Mouse (Mus musculus): ENCODE measurements around the gene B4galt2. TPM values are rescaled to one million over a fixed set of nuclear protein-coding genes. Genes with fewer than 3 reads are reported as not detected.

The B4galt2 gene
- polyA plus RNA-seq, 1 experiment from 2014 or later: 73.6 TPM

GRCm38 (mm10) chr4:117831920-117832691, 51.2 kb downstream of the B4galt2 start:
- ATAC-seq (ENCODE audit: low read depth): no peak
- Histone ChIP-seq H3K4me3 (ENCODE audit: low read depth, low read length) (no peak overlapping the region), H3K9ac (replicated peaks; ENCODE audit: low read depth, low read length) (no peak overlapping the region), H3K36me3 (ENCODE audit: control insufficient read depth, insufficient read depth, low read length) (no peaks in the 10 kb centered on the region), H3K27ac (ENCODE audit: low read depth, low read length) (no peak overlapping the region), H3K27me3 (ENCODE audit: control insufficient read depth, insufficient read depth, low read length) (no peaks in the 10 kb centered on the region), H3K4me2 (ENCODE audit: low read depth, low read length) (no peak overlapping the region), H3K4me1 (ENCODE audit: control insufficient read depth, insufficient read depth, low read length) (peaks cover 7% of the 10 kb centered on the region), H3K9me3 (ENCODE audit: control insufficient read depth, low read length) (no peaks in the 10 kb centered on the region)
- WGBS: 78% methylated on average over 9 of the region's 9 CpGs

DNA sequence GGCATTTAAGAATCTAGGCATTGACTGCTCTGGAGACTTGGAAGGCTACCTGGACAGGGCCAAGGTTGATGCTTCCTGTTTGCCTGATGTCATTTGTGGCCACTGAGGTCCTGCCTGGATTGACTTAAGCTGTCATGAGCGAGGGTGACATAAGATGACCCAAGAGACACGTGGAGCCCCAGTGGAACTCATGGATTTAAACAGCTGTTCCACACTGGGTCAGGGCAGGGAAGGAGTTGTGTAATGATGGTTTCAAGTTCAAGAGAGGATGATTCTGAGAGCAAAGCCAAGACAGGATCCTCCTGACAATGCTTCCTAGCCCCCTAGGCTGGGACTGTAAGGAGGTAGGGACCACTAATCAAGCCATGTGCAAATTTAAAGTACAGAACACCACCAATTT, 51.8 kb downstream of the B4galt2 start:
- Histone ChIP-seq H3K9ac (replicated peaks; ENCODE audit: low read depth, low read length) (no peak overlapping the region), H3K36me3 (ENCODE audit: control insufficient read depth, insufficient read depth, low read length) (no peaks in the 10 kb centered on the region), H3K9me3 (ENCODE audit: control insufficient read depth, low read length) (no peaks in the 10 kb centered on the region), H3K4me3 (ENCODE audit: low read depth, low read length) (no peak overlapping the region), H3K4me2 (ENCODE audit: low read depth, low read length) (no peak overlapping the region), H3K27me3 (ENCODE audit: control insufficient read depth, insufficient read depth, low read length) (no peaks in the 10 kb centered on the region), H3K4me1 (ENCODE audit: control insufficient read depth, insufficient read depth, low read length) (peaks cover 7% of the 10 kb centered on the region), H3K27ac (ENCODE audit: low read depth, low read length) (no peak overlapping the region)
- 77% methylated on average over 2 of the region's 2 CpGs for WGBS
- ATAC-seq (ENCODE audit: low read depth): no peak

- H3K4me1 ChIP-seq (ENCODE audit: control insufficient read depth, insufficient read depth, low read length): peaks cover 7% of the 10 kb centered on the region
- H3K4me2 ChIP-seq (ENCODE audit: low read depth, low read length): no peak overlapping the region
- 92% methylated on average over 9 of the region's 9 CpGs for WGBS
- H3K36me3 ChIP-seq (ENCODE audit: control insufficient read depth, insufficient read depth, low read length): no peaks in the 10 kb centered on the region
- H3K27ac ChIP-seq (ENCODE audit: low read depth, low read length): no peak overlapping the region
- no peak overlapping the region for H3K9ac ChIP-seq (replicated peaks; ENCODE audit: low read depth, low read length)
- H3K9me3 ChIP-seq (ENCODE audit: control insufficient read depth, low read length): no peaks in the 10 kb centered on the region
- H3K4me3 ChIP-seq (ENCODE audit: low read depth, low read length): no peak overlapping the region
- H3K27me3 ChIP-seq (ENCODE audit: control insufficient read depth, insufficient read depth, low read length): no peaks in the 10 kb centered on the region
- no peak for ATAC-seq (ENCODE audit: low read depth)
Measured at GRCm38 (mm10) chr4:117830801-117831200, 52.5 kb downstream of the B4galt2 start.

DNA sequence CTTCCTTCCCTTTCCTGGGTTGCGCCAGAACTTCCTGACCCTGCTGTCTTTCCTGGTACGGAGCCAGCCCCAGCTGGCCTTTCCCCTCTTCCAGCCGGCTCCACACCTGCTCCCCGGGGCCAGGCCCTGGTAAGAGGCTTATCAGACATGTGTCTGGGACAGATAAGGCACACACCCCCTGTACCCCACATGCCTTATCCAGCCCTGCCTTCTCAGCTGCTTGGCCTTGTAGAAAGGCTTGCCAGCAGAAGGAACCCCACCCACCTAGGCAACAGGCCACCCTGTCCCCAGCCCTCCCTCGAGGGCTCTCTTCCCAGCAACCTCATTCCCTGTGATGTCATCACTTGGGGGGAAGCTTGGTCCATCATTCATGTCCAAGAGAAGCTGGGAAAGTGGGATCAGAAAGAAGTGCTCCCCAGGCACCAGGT, 53.1 kb downstream of the B4galt2 start:
- H3K9ac ChIP-seq (replicated peaks; ENCODE audit: low read depth, low read length): no peak overlapping the region
- WGBS: 24% methylated on average over 4 of the region's 5 CpGs
- H3K4me1 ChIP-seq (ENCODE audit: control insufficient read depth, insufficient read depth, low read length): peaks cover 7% of the 10 kb centered on the region
- no peaks in the 10 kb centered on the region for H3K9me3 ChIP-seq (ENCODE audit: control insufficient read depth, low read length)
- no peaks in the 10 kb centered on the region for H3K27me3 ChIP-seq (ENCODE audit: control insufficient read depth, insufficient read depth, low read length)
- no peak overlapping the region for H3K27ac ChIP-seq (ENCODE audit: low read depth, low read length)
- no peak overlapping the region for H3K4me2 ChIP-seq (ENCODE audit: low read depth, low read length)
- H3K36me3 ChIP-seq (ENCODE audit: control insufficient read depth, insufficient read depth, low read length): no peaks in the 10 kb centered on the region
- H3K4me3 ChIP-seq (ENCODE audit: low read depth, low read length): no peak overlapping the region
- ATAC-seq (ENCODE audit: low read depth): peak; percentile 31; the same call in 1 of the 2 replicates

DNA sequence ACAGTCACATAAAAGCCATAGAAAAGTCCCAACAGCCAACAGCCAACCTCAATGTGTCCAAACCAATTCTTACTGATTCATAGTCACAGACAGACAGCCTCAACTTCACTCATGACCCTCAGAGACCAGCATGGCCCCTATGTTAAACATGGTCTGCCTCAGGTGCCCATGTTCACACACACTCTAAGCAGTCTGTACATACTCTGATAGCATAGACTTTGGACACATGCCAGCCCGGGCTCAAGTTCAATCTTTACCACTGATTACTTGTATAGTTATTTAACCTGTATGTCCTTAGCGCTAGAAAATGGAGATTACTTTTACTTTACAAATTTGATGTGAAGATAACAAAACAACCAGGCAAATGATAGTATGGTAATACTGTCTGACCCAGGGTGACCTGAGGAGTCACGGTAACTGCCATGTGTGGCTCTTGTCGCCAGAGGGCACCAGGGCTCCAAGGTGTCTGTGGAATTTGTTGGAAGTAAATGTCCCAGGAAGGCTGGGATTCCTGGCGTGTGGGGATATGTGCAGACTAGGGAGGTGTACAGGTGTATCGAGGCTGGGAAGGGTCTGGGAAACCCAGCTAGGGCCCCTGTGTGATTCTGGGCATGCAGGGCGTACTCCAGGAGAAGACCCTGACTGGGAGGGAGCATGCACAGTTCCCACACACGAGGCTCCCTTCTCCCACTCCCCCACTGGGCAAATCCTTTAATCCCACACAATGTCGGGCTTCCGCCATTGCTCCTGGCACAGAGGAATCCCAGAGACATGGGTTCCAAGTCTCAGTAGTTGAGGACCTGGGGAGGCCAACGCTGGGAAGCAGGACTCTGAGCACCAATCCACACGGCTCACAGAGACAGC, 53.8 kb downstream of the B4galt2 start:
- no peak overlapping the region for H3K4me2 ChIP-seq (ENCODE audit: low read depth, low read length)
- no peaks in the 10 kb centered on the region for H3K36me3 ChIP-seq (ENCODE audit: control insufficient read depth, insufficient read depth, low read length)
- ATAC-seq (ENCODE audit: low read depth): peak; percentile 52
- H3K4me1 ChIP-seq (ENCODE audit: control insufficient read depth, insufficient read depth, low read length): peaks cover 3% of the 10 kb centered on the region
- H3K4me3 ChIP-seq (ENCODE audit: low read depth, low read length): no peak overlapping the region
- H3K9me3 ChIP-seq (ENCODE audit: control insufficient read depth, low read length): no peaks in the 10 kb centered on the region
- H3K27ac ChIP-seq (ENCODE audit: low read depth, low read length): no peak overlapping the region
- 9% methylated on average over 12 of the region's 12 CpGs for WGBS
- no peaks in the 10 kb centered on the region for H3K27me3 ChIP-seq (ENCODE audit: control insufficient read depth, insufficient read depth, low read length)
- H3K9ac ChIP-seq (replicated peaks; ENCODE audit: low read depth, low read length): no peak overlapping the region

- no peak overlapping the region for H3K27ac ChIP-seq (ENCODE audit: low read depth, low read length)
- H3K4me3 ChIP-seq (ENCODE audit: low read depth, low read length): no peak overlapping the region
- H3K4me2 ChIP-seq (ENCODE audit: low read depth, low read length): no peak overlapping the region
- H3K36me3 ChIP-seq (ENCODE audit: control insufficient read depth, insufficient read depth, low read length): no peaks in the 10 kb centered on the region
- ATAC-seq (ENCODE audit: low read depth): no peak
- WGBS: 77% methylated on average over 8 of the region's 8 CpGs
- no peaks in the 10 kb centered on the region; the same call in 1 of the 2 replicates for H3K4me1 ChIP-seq (ENCODE audit: control insufficient read depth, insufficient read depth, low read length)
- H3K27me3 ChIP-seq (ENCODE audit: control insufficient read depth, insufficient read depth, low read length): no peaks in the 10 kb centered on the region
- H3K9me3 ChIP-seq (ENCODE audit: control insufficient read depth, low read length): no peaks in the 10 kb centered on the region
- no peak overlapping the region for H3K9ac ChIP-seq (replicated peaks; ENCODE audit: low read depth, low read length)
Measured at GRCm38 (mm10) chr4:117828572-117829145, 54.6 kb downstream of the B4galt2 start.

Other genes with a start within 250 kb of the B4galt2 start
- gene Dmap1, start 201.2 kb downstream of the B4galt2 start, polyA plus RNA-seq (2014; fragmentation: Nextera tagmentation; extraction: Ambion mirVana): 81.3 and 87.5 TPM in 2 replicates
- gene Gm12845, start 159.1 kb downstream of the B4galt2 start, polyA plus RNA-seq (2014; fragmentation: Nextera tagmentation; extraction: Ambion mirVana): not detected in 2 replicates
- not detected in 2 replicates for gene Klf17, start 117.8 kb downstream of the B4galt2 start, polyA plus RNA-seq (2014; fragmentation: Nextera tagmentation; extraction: Ambion mirVana)
- 32.7 and 42.9 TPM in 2 replicates for gene Slc6a9, start 49.0 kb downstream of the B4galt2 start, polyA plus RNA-seq (2014; fragmentation: Nextera tagmentation; extraction: Ambion mirVana)
- gene Ccdc24, start 10.9 kb downstream of the B4galt2 start, polyA plus RNA-seq (2014; fragmentation: Nextera tagmentation; extraction: Ambion mirVana): 1.4 and 2.6 TPM in 2 replicates
- 578 and 652 TPM in 2 replicates for gene Atp6v0b, start 3.8 kb upstream of the B4galt2 start, polyA plus RNA-seq (2014; fragmentation: Nextera tagmentation; extraction: Ambion mirVana)
- 21.5 and 22.9 TPM in 2 replicates for gene Dph2, start 8.5 kb upstream of the B4galt2 start, polyA plus RNA-seq (2014; fragmentation: Nextera tagmentation; extraction: Ambion mirVana)
- 61.7 and 65.7 TPM in 2 replicates for gene Ipo13, start 31.5 kb upstream of the B4galt2 start, polyA plus RNA-seq (2014; fragmentation: Nextera tagmentation; extraction: Ambion mirVana)
- 0.84 and 1.3 TPM in 2 replicates for gene Artn, start 46.3 kb upstream of the B4galt2 start, polyA plus RNA-seq (2014; fragmentation: Nextera tagmentation; extraction: Ambion mirVana)

Data from neural tube, embryonic 14.5 days (tissue).